ENCODE assay signal across 8 mouse cellular contexts in the genomic region with DNA sequence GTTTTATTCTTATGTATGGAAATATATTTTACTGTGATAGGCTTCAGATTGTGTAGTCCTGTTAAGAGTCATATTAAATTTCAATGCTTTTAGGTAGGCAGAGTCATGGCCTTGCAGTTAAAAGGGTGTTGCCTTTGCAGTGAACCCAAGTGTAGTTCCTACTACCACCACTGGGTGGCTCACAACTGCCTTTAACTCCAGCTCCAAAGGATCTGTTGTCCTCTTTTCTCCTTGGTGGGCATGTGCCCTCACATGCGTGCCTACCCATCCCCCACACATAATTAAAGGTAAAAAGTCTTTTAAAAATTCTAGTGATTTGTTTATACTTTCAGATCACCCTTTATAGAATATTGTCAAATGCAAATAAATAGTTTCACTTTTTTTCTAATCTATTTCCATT. TPM values are rescaled to one million over a fixed set of nuclear protein-coding genes. Genes with fewer than 3 reads are reported as not detected.
DNase-seq lines count a peak whose midpoint lies in the region.

No protein-coding gene starts in this region.

- peak; percentile 87 for DNase-seq in CD4-positive, CD25-positive, alpha-beta regulatory T cell, adult 2 months (ENCODE audit: low read depth, low spot score)
- peak; percentile 69 for DNase-seq in adrenal gland, postnatal 25 days
- peak; percentile 77 for DNase-seq in embryonic facial prominence, embryonic 10.5 days (ENCODE audit: low spot score)
- peak; percentile 8 to 60 for DNase-seq in heart, adult 9 months (ENCODE audit: low spot score in 2 of 2)
- DNase-seq in kidney, postnatal 36 days = peak; percentile 66 to 90
- DNase-seq in lung, adult 18-20 months = peak; percentile 62 to 68
- DNase-seq in ovary, postnatal 10 days (ENCODE audit: low spot score) = peak; percentile 27
- DNase-seq in thymus, postnatal 0 days (ENCODE audit: low spot score) = peak; percentile 75

- peaks cover 5% of the 10 kb centered on the region; the same call in 1 of the 2 replicates for H3K36me3 ChIP-seq in embryonic facial prominence, embryonic 10.5 days (replicated peaks)

- 5% methylated on average over 1 of the region's 1 CpGs for WGBS in embryonic facial prominence, embryonic 10.5 days

- no peak overlapping the region for H3K27ac ChIP-seq in embryonic facial prominence, embryonic 10.5 days (replicated peaks)

- no peak overlapping the region for H3K4me3 ChIP-seq in embryonic facial prominence, embryonic 10.5 days

- H3K27me3 ChIP-seq in embryonic facial prominence, embryonic 10.5 days (replicated peaks; ENCODE audit: low read depth, poor library complexity, severe bottlenecking) = no peaks in the 10 kb centered on the region

- H3K4me1 ChIP-seq in embryonic facial prominence, embryonic 10.5 days = no peaks in the 10 kb centered on the region

- H3K9me3 ChIP-seq in embryonic facial prominence, embryonic 10.5 days = no peaks in the 10 kb centered on the region

RNA-seq across cellular contexts. Expression of a gene that starts 31.5 kb away (rescaled TPM):
- 0.33 TPM in 1 of 2 replicates, not detected in the other for total RNA-seq in adrenal gland, postnatal 25 days (2021)
- 0.16 and 0.32 TPM in 2 replicates for polyA plus RNA-seq in embryonic facial prominence, embryonic 10.5 days (2016; fragmentation: Nextera tagmentation; extraction: Ambion mirVana)
- polyA plus RNA-seq in thymus, postnatal 0 days (2015; fragmentation: Nextera tagmentation; extraction: Ambion mirVana) = 5.1 and 5.8 TPM in 2 replicates

RNA-seq across cellular contexts. Expression of a gene that starts 34.0 kb away (rescaled TPM):
- 63.6 and 64.4 TPM in 2 replicates for total RNA-seq in adrenal gland, postnatal 25 days (2021)
- polyA plus RNA-seq in embryonic facial prominence, embryonic 10.5 days (2016; fragmentation: Nextera tagmentation; extraction: Ambion mirVana) = 30.0 and 30.8 TPM in 2 replicates
- polyA plus RNA-seq in thymus, postnatal 0 days (2015; fragmentation: Nextera tagmentation; extraction: Ambion mirVana) = 54.7 and 55.6 TPM in 2 replicates

RNA-seq across cellular contexts. Expression of a gene that starts 34.1 kb away (rescaled TPM):
- total RNA-seq in adrenal gland, postnatal 25 days (2021) = 24.7 and 48.4 TPM in 2 replicates
- 12.2 and 14.9 TPM in 2 replicates for polyA plus RNA-seq in embryonic facial prominence, embryonic 10.5 days (2016; fragmentation: Nextera tagmentation; extraction: Ambion mirVana)
- 20.1 and 23.9 TPM in 2 replicates for polyA plus RNA-seq in thymus, postnatal 0 days (2015; fragmentation: Nextera tagmentation; extraction: Ambion mirVana)

Comparison
In these comparisons a context has a peak if more than half of its experiments do, and no peak if none do; other contexts are left out.
1. DNase-seq: peak in every context shown above with its lines; median percentile 87 in CD4-positive, CD25-positive, alpha-beta regulatory T cell, adult 2 months; 78 in kidney, postnatal 36 days; 77 in embryonic facial prominence, embryonic 10.5 days; 75 in thymus, postnatal 0 days; 69 in adrenal gland, postnatal 25 days; 65 in lung, adult 18-20 months; 34 in heart, adult 9 months; 27 in ovary, postnatal 10 days.